Mouse (Mus musculus) ovary, adult 18-20 months (tissue): ENCODE measurements around the gene Caskin1.

ENCODE experiments used
- DNase-seq: peaks from one replicate; pipeline ENCODE4 v3.0.0; 2022; ENCODE audit warnings: low spot score, mixed read lengths

The Caskin1 gene

DNA sequence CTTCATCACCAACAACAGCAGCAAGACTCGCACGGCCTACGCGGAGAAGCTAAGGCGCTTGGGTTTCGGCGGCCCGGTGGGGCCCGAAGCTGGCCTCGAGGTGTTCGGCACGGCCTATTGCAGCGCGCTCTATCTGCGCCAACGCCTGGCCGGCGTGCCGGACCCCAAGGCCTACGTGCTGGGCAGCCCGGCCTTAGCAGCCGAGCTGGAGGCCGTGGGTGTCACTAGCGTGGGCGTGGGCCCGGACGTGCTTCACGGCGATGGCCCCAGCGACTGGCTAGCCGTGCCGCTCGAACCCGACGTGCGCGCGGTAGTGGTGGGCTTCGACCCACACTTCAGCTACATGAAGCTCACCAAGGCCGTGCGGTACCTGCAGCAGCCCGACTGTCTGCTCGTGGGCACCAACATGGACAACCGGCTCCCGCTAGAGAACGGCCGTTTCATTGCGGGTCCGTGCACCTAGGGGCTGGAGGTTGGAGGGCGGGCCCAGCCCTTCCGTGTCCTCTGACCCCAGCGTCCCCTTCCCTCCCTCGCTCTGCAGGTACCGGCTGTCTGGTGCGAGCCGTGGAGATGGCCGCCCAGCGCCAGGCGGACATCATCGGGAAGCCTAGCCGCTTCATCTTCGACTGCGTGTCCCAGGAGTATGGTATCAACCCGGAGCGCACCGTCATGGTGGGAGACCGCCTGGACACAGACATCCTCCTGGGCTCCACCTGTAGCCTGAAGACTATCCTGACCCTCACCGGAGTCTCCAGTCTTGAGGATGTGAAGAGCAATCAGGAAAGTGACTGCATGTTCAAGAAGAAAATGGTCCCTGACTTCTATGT lies 17.5 kb upstream of the Caskin1 start:
- DNase-seq = no peak

- DNase-seq = peak; percentile 64
Observed at GRCm38 (mm10) chr17:24472512-24472911, 15.9 kb upstream of the Caskin1 start.

DNA sequence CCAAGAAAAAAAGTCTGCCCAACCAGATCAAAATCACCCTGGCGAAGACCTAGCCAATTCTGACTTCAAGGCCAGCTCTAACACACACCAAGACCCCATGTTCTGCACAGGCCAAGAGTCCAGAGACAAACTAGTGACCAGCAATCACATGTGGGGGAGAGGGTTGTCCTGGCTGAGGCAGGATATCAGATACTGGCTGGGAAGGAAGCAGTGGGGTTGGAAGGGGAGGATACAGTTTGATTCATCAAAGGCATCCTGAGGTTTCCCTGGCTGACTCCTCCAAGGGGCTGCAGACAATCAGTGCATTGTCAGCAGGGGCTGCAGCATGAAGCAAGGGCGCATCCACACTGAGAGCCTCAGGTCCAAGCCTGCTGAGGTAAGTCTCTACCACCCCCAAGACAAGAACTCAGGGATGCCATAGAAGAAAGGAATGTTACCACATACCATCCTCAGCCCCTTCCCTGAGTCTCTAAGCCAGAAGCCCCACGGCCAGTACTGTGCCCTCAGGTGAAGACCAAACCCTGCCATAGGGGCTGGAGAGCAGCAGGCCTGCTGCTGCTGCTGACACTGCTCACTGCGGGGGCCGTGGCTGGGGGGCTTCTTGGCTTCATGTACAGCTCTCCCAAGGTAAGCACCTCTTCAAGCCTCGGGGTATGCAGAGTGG lies 14.7 kb upstream of the Caskin1 start, which contains the start of gene Bricd5:
Gene Bricd5, plus strand, starts transcription at position 273 of the 664 bp plus-strand sequence.
- no peak for DNase-seq

GRCm38 (mm10) chr17:24474557-24474956 lies 13.8 kb upstream of the Caskin1 start:
- peak; percentile 41 for DNase-seq

GRCm38 (mm10) chr17:24475586-24475985 lies 12.8 kb upstream of the Caskin1 start:
- DNase-seq = no peak

DNA sequence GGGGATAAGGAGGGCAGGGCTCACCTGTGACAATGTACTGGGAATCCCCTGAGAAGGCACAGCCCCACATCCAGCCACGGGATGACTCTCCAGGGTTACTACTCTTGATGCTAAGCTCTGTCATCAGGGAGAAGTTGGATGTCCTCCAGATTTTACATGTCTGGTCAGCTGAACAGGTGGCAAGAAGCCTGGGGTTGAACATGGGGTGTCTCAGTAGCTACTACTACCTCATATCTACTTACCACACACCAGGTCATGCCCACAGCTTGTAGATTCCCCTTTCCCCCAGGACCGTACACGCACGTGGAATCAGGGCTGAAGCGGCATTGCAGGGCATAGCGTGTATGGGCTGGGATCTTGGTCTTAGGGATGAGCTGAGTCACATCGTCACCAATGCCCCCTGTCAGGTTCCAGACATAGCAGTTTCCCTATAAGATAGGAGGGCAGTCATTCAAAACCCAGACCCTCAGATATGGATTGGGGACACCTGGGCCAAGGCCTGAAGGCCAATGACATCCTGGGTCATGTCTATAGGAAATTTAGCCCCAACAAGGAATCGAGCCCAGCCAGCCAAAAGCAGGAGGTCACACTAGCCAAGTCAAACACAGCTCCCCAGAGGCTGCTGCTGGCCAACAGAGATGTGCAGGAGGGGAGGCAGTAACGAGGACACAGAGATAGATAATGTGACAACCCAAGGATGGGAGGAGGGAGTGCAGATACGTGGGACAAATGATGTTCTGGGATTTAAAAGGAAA lies 12.2 kb upstream of the Caskin1 start:
- DNase-seq = no peak

DNA sequence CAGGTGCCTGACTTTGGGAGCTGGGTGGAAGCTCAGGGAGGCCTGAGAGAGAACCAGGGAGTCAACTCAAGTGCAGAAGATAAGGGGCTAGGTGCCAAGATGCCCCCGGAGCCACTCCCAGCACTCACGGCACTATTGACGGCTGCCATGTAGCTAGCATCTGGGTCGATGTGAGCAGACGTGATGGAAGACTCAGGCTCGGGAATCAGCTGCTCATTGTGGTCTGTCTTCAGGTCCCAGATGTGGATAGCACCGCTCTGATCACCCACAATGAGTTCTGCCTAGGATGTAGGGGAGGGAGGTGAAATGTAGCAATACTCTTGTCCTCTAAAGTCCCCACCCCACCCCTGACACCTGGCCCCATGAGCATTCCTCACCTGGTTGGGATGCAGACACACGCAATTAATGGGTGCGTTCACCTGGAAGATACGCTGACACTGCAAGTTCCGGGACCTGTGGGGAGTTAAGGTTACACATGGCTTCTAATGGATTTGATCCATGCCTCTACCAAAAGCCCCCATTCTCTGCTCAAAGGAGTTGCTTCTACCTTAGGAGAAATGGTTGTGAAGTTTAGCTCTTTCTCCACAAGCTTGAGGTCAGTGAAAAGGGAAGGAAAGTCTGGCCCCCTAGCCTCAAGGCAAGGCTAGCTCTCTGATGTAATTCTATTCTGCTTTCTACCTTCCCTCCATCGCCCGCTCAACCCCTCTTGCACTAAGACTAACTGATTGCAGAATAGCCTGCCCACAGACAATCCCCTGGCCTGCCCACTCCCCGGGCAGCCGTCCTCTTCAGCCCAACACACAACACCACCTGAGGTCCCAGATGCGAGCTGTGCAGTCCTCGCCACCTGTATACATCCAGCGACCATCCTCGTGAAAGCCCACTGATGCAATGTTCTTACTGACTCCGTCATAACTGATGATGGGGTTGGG lies 11.1 kb upstream of the Caskin1 start:
- no peak for DNase-seq

- no peak for DNase-seq
Observed at GRCm38 (mm10) chr17:24477985-24478600, 10.3 kb upstream of the Caskin1 start.

DNA sequence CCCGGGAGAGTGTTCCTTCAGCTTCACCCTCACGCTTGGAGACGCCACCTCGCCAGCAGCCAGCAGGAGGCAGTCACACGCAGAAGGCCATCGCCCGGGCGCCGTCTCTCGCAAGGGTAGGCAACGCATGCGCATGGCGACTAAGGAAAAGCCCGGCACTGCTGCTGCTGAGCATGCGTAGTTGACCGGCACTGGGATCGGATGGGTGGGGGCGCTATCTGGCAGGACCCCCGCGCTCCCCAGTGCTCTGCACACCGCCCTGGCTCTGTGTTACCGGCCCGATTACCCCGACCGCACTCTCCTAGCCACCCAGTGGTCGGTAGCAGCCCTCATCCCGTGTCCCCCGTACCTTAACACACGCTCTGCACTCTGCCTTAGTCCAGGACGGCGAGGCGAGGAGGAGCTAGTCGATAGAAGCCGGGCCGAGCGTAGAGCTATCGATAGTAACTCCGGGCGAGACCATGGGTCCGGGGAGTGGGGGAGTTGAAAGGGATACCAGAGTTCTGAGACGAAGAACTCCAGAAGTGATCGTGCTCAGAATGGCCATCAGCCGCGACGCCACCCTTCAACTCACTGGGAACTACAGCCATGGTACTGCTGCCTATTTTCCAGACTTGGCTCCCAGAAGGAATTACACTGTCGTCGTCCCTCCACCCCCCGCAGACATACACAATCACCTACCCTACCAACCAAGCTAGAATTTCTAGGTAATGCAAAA lies 9.6 kb upstream of the Caskin1 start, which contains the start of gene Mlst8:
Gene Mlst8, minus strand, starts transcription at position 416 of the 718 bp plus-strand sequence.
- DNase-seq = peak; percentile 92

DNA sequence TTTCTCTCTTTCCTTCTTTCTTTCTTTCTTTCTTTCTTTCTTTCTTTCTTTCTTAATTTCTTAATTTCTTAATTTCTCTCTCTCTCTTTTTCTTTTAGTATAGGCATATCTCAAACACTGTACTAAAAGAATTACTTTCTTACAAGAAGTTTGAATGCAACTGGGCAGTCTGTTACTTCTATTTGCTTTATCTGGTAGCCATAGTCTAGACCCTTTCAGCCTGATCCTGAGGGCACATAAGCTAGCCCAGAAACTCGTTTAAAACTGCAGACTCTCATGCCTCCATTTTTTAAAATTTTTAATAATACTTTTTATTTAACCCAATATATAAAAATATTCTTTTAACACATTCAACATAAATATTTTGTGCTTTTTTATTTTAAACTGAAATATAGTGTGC lies 9.0 kb upstream of the Caskin1 start:
- DNase-seq = no peak

- no peak for DNase-seq
Observed at GRCm38 (mm10) chr17:24480201-24480826, 8.1 kb upstream of the Caskin1 start.

GRCm38 (mm10) chr17:24481027-24481815 lies 7.2 kb upstream of the Caskin1 start:
- no peak for DNase-seq

DNA sequence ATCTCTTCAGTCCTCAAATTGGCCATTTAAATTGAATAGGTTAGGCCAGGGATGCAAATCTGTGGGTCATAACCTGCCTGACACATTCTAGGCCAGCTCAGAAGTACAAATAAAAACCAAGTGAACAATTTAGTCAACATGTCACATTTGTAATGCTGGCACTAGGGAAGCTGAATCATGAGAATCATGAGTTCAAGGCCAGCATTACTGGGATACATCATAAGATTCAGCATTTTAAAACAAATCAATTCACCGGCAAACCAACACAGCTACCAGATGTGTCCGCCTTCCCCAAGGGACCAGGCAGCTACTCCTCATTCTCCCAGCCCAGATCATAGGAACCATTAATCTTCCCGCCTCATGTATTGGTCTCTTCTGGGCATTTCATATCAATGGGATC lies 4.9 kb upstream of the Caskin1 start:
- DNase-seq = no peak

- no peak for DNase-seq
Observed at GRCm38 (mm10) chr17:24485090-24485860, 3.1 kb upstream of the Caskin1 start.

- no peak for DNase-seq
Observed at GRCm38 (mm10) chr17:24488662-24489264, 362 bp downstream of the Caskin1 start.

DNA sequence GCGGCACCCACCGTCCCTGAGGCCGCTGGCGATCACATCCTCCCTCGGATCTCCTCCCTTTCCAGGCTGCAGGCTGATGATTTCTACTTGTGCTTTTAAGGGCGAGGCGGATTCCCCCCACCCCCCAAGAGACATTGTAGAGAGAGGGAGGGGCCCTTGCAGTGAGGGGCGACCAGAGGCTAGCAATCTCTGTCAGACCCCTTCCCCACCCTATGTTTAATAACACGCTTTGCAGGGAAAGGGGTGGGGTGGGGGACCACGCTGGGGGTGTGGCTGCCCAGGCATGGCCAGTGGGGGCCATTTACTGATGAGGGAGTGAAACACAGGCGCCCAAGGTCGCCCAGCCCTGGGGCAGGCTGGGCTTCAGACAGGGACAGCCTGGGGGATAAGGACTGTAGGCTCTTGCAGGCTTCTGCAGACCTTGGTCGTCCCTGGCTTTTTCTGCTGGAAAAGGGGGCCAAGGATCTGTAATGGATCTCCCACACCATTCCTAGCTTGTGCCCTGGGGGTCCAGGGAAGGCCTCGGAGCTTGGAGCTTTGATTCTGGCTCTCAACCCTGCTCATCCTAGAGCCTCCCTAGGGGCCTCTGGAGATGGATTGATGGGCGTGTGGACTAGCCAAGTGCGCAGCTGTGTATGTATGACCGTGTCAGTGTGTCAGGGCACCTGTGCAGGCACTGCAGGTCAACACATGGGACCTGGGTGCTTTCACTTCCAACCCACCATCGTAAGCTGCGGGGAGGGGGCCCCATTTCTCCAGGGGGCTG lies 1.0 kb downstream of the Caskin1 start:
- DNase-seq = peak; percentile 62

GRCm38 (mm10) chr17:24490399-24490798 lies 2.0 kb downstream of the Caskin1 start:
- no peak for DNase-seq
